Mouse (Mus musculus): Measurements from ENCODE around the gene Dennd5b.

- TF ChIP-seq CTCF (IDR thresholded peaks at IDR 0.05; ENCODE audit: control insufficient read depth, insufficient read depth, insufficient replicate concordance, low read depth, low read length) (no peak), POLR2A (IDR thresholded peaks at IDR 0.05; ENCODE audit: control insufficient read depth, low read depth, low read length) (no peak)
Measured at GRCm38 (mm10) chr6:148994327-148994999, 107.0 kb downstream of the Dennd5b start.
